Mouse (Mus musculus) skeletal muscle tissue, adult 2 months (tissue): ENCODE results near the gene Arl8b.
A peak's percentile ranks its signal among the peaks of the same experiment; 100 is the strongest.

Experiments
- DNase-seq: peaks from one replicate; pipeline ENCODE4 v3.0.0-alpha.2; 2012; ENCODE audit warnings: low read depth, low spot score

Arl8b gene

GRCm38 (mm10) chr6:108782526-108783183 is at the start of gene Arl8b:
TSS of gene Arl8b (plus strand) at chr6:108783099.
- peak; percentile 95 for DNase-seq

GRCm38 (mm10) chr6:108735910-108736750 is 46.8 kb upstream of the Arl8b start:
- DNase-seq = peak; percentile 38

DNA sequence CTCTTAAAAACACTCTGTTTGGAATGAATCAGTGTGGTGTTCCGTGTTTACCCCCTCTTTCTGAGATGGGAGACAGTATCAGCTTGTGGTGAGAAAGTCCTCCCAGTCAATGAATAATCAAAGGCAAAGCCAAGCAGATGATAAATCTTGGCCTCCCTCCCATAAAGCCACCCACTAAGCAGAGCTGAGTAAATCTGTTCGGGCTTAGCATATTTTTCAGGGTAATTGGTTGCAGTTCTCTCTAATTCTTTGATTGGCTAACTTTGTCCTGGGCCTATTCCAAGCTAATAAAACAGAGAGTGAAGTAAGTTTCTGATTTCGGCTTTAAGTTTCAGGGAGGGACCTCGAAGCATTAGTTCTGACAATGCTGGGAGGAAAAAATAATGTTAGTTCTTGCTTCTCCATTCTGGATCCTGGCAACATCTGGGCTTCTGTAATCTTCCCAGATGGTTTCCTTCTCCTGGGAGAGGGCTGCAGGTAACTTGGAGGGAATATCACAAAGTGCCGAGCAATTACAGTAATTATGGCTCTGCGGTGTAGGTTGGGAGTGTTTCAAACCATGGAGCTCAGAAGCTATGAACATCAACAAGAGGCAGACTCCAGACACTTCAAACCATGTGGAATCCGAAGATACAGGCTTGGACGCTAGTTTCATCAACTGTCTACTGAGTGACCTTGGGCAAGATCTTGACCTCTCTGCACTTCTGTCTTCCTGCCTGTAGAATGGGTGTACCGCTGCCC is 44.3 kb upstream of the Arl8b start:
- DNase-seq = no peak

GRCm38 (mm10) chr6:108740579-108740978 is 42.3 kb upstream of the Arl8b start:
- no peak for DNase-seq

DNA sequence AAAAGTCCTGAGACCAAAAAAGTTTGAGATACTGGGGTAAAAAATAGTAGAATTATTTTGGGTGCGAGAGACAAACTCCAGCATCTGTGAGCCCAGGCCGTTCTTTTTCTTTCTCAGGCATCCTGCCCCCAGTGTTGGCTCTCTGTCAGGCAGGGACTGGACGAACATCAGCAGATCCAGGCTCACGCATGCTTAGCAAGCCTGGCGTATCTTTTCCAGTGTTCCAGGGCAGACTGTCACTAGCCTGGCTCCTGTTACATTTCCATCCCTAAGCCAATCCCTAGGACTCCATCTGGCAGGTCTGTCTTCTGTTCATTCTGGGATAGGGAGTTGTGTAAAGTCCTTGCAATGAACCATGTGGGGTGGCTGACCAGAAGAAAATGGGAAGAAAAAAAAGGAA is 39.2 kb upstream of the Arl8b start:
- DNase-seq = no peak

DNA sequence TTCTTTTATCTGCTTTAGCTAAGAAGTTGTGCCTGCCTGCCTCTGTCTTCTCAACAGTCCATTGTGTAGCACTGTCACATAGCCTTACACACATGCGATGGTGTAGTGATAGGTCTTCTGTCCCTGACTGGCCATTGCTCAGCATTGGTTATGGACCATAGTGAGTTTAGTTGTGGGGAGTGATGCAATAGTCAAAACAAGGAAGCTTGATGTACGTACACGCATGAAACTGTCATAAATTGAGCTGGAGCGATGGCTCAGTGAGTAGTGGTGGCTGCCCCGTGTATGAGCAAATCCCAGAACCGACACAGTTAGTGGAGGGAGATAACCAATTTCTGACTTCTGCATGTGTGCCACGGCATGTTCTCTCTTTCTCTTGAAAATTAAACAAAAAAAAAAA is 31.6 kb upstream of the Arl8b start:
- DNase-seq = no peak

DNA sequence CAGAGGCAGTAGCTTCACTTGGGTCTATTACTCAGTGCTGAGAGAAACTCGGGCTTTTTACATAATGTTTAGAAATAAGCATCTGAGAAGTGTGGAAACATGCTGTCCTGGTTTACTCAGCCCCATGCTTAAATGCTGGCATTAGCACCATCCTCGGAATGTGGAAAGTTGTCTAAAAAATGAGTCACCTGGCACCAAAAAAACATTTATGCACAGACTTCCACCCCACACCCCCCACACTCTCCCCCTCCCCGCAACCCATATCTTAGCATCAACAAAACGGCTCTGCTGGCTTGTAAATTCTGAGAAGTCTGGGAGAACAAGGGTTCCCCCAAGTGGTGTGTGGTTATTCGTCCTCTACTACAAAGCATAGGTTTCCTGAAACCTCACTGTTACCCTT is 30.5 kb upstream of the Arl8b start:
- no peak for DNase-seq

- no peak for DNase-seq
Observed at GRCm38 (mm10) chr6:108753536-108753935, 29.4 kb upstream of the Arl8b start.

- no peak for DNase-seq
Observed at GRCm38 (mm10) chr6:108754376-108754775, 28.5 kb upstream of the Arl8b start.

DNA sequence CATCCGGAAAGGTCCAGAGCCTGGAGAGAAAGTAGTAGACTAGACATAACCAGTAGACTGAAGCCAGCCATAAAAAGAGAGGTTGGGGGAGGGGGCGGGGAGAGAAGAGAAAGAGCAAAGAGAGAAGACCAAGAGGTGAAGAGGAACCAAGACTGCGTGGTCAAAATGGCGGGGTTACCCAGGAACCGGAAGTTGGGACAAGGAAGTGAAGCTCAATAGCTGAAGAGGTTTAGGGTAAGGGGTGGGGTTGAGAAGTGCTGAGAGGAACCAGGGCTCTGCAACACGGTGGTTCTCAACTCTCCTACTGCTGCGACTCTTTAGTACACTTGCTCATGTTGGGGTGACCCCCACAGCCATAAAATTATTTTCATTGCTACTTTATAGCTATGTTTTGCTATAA is 27.0 kb upstream of the Arl8b start:
- no peak for DNase-seq

DNA sequence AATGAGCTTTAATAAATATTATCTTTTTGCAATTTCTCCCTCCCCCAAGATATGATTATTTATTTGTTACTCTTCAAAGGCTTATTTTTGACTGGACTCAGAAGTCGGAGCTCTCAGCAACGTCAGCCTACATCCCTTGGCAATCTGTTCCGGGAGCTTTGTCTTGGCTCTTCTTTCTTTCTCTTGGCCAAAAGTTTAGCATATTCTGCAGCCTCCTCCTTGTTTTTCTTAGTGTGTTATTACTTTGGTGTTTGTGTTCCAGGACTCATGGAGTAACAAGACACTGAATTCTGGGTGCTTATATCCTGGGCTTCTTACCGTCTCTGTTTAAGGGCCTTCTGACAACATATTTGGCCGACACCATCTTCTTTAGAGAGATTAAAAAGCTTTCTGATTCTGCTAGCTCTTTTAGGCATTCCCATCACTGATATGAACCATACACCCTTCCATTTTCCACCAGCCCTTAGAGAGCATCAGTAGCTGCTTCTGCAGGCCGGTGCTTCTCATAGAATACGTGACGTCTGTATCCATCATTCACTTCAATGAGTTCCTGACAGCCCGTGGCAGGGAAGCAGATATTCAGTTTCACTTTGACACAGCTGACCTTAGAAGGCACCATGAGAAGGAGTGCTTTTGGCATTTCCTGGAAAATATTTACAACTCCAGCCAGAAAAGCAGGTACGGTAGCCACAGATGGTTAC is 23.8 kb upstream of the Arl8b start:
- no peak for DNase-seq

- DNase-seq = no peak
Observed at GRCm38 (mm10) chr6:108759698-108760039, 23.2 kb upstream of the Arl8b start.

DNA sequence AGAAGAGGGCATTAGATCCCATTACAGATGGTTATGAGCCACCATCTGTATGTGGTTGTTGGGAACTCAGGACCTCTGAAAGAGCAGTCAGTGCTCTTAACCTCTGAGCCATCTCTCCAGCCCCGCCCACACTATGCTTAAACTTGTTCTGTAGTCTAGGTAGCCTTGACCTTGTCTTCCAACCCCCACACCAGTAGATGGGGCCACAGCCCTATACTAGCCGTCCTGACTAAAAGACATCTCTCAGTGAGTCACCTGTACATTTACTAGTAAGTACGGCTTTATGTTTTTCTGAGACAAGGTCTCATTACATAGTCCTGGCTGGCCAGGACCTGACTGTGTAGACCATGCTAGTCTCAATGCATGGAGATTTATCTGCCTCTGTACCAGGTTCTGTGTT is 12.0 kb upstream of the Arl8b start:
- no peak for DNase-seq

DNA sequence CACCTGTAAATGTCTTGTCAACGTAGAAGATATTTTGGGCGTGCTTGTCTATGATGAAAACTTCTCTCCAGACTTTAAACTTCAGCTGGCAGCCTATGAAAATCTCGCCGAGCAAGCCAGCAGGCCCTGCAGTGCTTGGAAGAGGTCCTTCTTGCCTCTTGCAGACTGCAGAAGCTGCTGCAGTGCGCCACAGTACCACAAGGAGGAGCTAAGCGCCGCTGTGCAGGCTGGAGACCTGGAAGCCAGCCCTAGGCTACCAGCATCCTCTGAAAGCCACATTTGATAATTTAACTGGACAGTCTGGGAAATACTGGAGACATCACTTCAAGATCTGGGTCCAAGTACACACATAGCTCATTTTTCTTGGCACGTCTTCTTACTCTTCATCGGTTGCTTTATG is 10.0 kb upstream of the Arl8b start:
- peak; percentile 65 for DNase-seq

DNA sequence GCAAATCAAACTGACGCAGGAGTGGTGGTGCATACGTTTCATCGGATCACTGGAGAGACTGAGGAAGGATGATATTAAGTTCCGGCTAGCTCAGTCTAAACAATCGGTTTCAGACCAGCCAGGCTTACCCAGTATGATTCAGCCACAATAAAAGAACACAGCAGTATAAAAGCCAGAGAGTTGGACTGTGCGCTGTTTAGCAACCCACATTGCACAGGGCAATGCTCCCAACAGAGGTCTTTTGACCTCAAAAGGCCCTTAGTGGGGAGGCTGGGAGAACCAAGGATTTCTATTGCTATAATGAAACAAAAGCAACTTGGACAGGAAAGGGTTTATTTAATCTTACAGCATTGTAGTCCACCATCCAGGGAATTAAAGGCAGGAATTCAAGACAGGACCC is 9.4 kb upstream of the Arl8b start:
- no peak for DNase-seq

GRCm38 (mm10) chr6:108776274-108776673 is 6.6 kb upstream of the Arl8b start:
- DNase-seq = no peak

- no peak for DNase-seq
Observed at GRCm38 (mm10) chr6:108777560-108778287, 5.2 kb upstream of the Arl8b start.

GRCm38 (mm10) chr6:108778399-108778798 is 4.5 kb upstream of the Arl8b start:
- no peak for DNase-seq

GRCm38 (mm10) chr6:108781865-108782264 is 1.0 kb upstream of the Arl8b start:
- DNase-seq = no peak

GRCm38 (mm10) chr6:108783184-108783881 is 434 bp downstream of the Arl8b start:
- DNase-seq = no peak

DNA sequence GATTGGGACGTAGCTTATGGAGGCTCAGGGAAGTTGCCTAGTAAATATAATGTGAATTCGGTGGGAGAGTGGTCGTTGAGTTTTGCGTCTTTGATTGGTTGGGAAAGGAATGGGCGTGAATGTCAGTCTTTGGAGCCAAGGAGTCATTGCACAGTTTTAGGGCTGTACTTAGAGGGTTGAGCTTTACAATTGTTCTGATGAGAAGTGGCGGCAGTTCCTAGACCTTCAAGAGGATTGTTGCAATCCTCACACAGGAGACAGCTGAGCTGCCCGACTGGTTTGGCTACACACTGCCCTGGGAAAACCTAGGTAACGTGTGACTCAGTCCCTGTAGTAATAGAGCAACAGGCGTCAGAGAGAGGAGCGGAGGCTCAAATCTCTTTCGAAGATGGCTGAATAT is 1.2 kb downstream of the Arl8b start:
- DNase-seq = no peak
